Mouse (Mus musculus) cerebellum, adult 2 months (tissue): ENCODE data around the gene Dapk3. TPM values are rescaled to one million over a fixed set of nuclear protein-coding genes. Genes with fewer than 3 reads are reported as not detected.

ENCODE experiments used
- DNase-seq, 2 experiments: peaks; one replicate each; pipeline ENCODE4 v3.0.0; 2021
- H3K27ac ChIP-seq: fragments of 200-500 bp; 2 replicates; pipeline ENCODE4 v1.5.1; 2012; ENCODE audit warnings: low read length, control low read depth, inconsistent platforms; ENCODE audit not compliant: insufficient read depth
- H3K27me3 ChIP-seq: fragments of 200-500 bp; 2 replicates; pipeline ENCODE4 v1.6.1; 2012; ENCODE audit warnings: inconsistent platforms, mild to moderate bottlenecking, low read length, moderate library complexity; ENCODE audit not compliant: control insufficient read depth, insufficient read depth
- H3K4me1 ChIP-seq: fragments of 200-500 bp; 2 replicates; pipeline ENCODE4 v1.6.1; 2011; ENCODE audit warnings: low read length; ENCODE audit not compliant: control insufficient read depth, insufficient read depth
- H3K4me3 ChIP-seq: fragments of 200-500 bp; replicated peaks from 2 replicates; pipeline ENCODE3; 2011; ENCODE audit warnings: mild to moderate bottlenecking, low read depth, low read length, control low read depth; ENCODE audit not compliant: insufficient read depth
- CTCF ChIP-seq: fragments of 200-500 bp; IDR thresholded peaks from 2 replicates; pipeline ENCODE4 v1.5.1; 2011; ENCODE audit warnings: low read depth, mild to moderate bottlenecking, control low read depth, low read length, moderate library complexity, borderline replicate concordance; ENCODE audit not compliant: insufficient read depth
- POLR2A ChIP-seq: fragments of 200-500 bp; IDR thresholded peaks from 2 replicates; pipeline ENCODE4 v1.6.1; 2011; ENCODE audit warnings: low read length, control low read depth, borderline replicate concordance; ENCODE audit not compliant: insufficient read depth
- WGBS: fragments of 180-500 bp; shearing (Covaris S2); methylation state at CpG from one replicate; pipeline ENCODE4 v1.1.7; 2018; 5-methylcytosine and 5-hydroxymethylcytosine counted together
- polyA plus RNA-seq: library from polyadenylated mRNA; depleted of rRNA; stranded (reverse); fragments of >200 nt; gene quantifications from 2 replicates; pipeline ENCODE4 v1.2.3, GENCODE M21; 2012; rRNA removed

Dapk3 gene
- 70.7 and 73.0 TPM in 2 replicates for polyA plus RNA-seq

- TF ChIP-seq POLR2A: peak; percentile 73
- no peak; the same call in 1 of the 2 replicates for TF ChIP-seq CTCF
- no peaks in the 10 kb centered on the region for H3K27me3 ChIP-seq
- H3K27ac ChIP-seq: peak within 1 kb of the TSS; percentile 44; the same call in 1 of the 2 replicates
- WGBS: 4% methylated on average over 53 of the region's 53 CpGs
- peak; percentile 97 to 99 for DNase-seq
- peaks cover 18% of the 10 kb centered on the region for H3K4me1 ChIP-seq
- peak within 1 kb of the TSS; percentile 77 for H3K4me3 ChIP-seq
Measured at GRCm38 (mm10) chr10:81182336-81183333, at the start of gene Dapk3. Gene Dapk3 (plus strand): TSS chr10:81183005.

GRCm38 (mm10) chr10:81134181-81134587 is 48.6 kb upstream of the Dapk3 start:
- H3K4me1 ChIP-seq: peaks cover 9% of the 10 kb centered on the region
- peak in 1 of 2 experiments; percentile 36 for DNase-seq
- 11% methylated on average over 16 of the region's 16 CpGs for WGBS
- H3K27me3 ChIP-seq: no peaks in the 10 kb centered on the region
- H3K4me3 ChIP-seq: no peak overlapping the region
- no peak for TF ChIP-seq POLR2A
- H3K27ac ChIP-seq: no peak overlapping the region

DNA sequence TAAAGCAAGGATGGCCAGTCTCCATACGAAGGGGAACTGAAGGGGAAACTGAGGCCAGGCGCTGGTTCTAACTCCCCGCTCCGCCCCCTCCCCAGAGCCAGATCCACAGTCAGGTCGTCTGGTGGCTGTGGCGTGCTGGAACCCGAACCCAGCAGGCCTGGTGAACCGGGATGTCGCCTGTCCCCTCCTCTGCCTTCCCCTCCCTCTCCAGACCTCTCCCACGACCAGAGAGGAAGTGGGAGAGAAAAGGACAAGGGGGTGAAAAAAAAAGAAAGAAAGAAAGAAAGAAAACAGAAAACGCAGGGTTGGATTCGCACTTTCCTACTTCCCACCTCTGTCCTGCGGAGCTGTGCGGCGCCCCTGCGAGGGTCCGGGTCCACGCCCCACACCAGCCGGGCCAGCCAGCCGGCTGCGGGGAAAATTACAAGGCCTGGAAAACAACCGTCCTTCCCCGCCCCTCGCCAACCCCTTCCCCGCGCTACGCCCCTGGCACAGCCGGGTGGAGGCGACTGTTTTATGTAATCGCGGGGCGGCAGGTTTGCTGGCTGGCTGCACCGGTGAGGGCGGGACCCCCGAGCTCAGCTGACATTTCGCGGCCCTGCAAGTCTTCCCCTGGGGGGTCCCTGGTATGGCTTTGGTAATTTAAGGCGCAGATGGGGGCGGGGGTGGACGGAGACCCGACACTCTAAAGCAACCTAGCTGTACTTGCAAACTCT is 47.7 kb upstream of the Dapk3 start, which contains the start of gene Zbtb7a:
Zbtb7a (plus strand) TSS at position 255 of the 716 bp plus-strand sequence.
- TF ChIP-seq CTCF (no peak), POLR2A (no peak)
- Histone ChIP-seq H3K4me1 (peaks cover 8% of the 10 kb centered on the region), H3K27me3 (no peaks in the 10 kb centered on the region), H3K4me3 (peak within 1 kb of the TSS; percentile 66), H3K27ac (no peak within 1 kb of the TSS)
- WGBS: 4% methylated on average over 41 of the region's 41 CpGs
- peak; percentile 56 to 60 for DNase-seq

DNA sequence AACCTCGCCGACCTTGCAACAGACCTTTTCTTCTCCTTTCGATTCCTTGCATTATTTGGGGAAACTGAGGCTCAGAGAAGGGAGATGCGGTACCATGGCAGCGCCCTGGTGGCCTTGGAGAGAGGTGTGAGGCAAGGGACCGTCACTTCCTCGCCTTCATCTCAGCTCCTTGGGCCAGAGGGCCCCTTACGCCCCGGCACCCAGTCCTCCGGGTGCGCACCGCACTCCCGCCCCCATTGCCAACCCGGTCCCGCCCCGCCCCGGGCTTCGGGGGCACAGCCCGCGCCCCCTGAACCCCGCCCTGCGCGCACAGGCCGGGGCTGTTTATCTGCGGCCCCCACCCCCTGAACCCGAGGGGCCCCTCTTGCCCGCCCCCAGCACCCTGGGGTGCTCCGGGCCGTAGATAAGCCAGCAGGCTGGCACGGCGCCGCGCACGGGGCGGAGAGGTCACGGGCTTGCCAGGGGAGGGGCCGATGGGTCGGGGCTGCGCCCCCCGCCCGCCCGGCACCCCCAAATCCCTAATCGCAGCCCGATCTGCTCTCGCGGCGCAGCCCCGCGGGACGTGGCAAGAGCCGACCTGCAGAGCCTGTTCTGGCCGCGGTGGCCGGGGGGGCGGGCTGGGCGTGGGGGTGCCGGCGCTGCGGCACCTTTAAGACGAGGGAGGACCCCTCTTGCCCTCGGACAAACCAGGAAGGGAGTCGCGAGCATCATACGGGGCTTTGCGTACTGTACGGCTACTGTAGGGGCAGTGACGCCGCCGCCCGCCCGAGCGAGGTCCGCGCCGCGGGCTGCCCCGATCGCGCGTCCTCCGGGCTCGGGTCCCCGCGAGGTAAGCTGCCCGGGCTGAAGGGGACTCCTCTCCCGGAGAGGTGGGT is 46.7 kb upstream of the Dapk3 start:
- H3K4me1 ChIP-seq: peaks cover 7% of the 10 kb centered on the region; the same call in 1 of the 2 replicates
- no peaks in the 10 kb centered on the region for H3K27me3 ChIP-seq
- TF ChIP-seq CTCF (no peak), POLR2A (peak; percentile 39; the same call in 1 of the 2 replicates)
- peak; percentile 80 for DNase-seq
- peak overlapping the region; percentile 66 for H3K4me3 ChIP-seq
- 1% methylated on average over 86 of the region's 86 CpGs for WGBS
- H3K27ac ChIP-seq: peak overlapping the region; percentile 93

DNA sequence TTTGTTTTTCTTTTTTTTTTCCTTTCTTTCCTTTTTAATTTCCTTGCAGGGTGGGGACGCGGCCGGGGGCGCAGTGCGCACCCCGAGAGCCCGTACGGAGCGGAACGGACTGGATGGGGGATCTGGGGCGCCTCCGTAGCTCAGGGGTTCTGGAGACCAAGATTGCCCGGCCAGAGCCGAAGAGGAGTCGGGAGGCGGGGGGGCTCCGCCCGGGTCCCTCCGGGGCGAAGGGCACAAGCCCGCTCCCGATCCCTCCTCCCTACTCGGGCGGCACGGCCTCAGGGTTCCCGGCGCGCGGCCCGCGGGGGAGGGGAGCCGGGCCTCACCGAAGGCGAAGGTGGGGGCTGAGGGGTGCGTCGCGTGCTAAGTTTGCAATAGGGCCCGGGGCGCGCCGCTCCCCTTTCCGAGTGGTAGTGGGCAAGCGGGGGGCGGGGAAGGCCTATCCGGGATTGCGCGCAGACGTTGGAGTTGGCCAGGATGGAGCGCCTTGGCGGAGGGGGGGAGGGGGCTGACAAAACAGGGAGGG is 46.0 kb upstream of the Dapk3 start:
- Histone ChIP-seq H3K27me3 (no peaks in the 10 kb centered on the region), H3K4me3 (peak overlapping the region; percentile 66), H3K4me1 (peaks cover 12% of the 10 kb centered on the region), H3K27ac (peak overlapping the region; percentile 93)
- under 1% methylated on average over 47 of the region's 50 CpGs for WGBS
- TF ChIP-seq CTCF (no peak), POLR2A (no peak)
- DNase-seq: peak; percentile 84 to 86

DNA sequence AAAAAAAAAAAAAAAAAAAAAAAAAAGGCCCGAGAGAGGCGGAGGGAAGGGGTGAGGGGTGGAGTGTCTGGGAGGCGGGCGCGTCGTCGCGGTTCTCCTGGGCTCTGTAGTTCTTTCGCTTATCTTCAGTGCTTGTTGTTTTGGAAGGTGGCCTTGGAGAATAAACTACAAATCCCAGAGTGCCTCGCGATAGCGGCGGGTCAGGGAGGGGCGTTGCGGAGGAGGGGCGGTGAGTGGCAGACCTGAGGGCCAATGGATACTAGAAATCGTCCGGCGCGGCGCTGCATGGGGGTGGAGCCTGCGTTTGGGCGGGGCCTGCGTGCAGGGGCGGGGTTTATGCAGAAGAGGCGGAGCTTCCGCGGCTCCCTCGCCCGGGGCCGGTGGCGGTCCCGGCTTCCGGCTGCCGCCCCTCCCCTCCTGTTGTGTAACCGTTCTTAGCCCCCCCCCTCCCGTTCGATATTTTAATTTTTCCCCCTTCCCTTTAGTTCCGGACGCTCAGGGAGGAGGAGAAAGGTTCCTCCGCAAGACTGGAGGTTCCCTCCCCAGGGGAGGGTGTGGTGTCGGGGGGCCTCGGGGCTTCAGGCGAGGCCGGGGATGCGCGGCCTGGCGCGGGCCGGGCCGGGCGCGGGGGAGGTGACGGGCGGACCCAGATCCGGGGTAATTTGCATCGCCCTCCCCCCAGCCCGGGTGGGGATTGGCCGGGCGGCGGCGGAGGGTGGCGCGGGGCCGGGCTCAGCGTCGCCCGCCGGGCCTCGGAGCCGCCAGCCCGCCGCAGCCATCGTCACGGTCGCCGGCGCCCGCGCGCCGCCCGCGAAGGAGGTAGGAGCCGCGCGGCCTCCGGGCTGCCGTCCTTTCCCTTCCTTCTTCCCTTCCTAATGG is 45.3 kb upstream of the Dapk3 start:
- Histone ChIP-seq H3K4me1 (peaks cover 19% of the 10 kb centered on the region), H3K27me3 (no peaks in the 10 kb centered on the region), H3K4me3 (peak overlapping the region; percentile 80), H3K27ac (peak overlapping the region; percentile 78)
- TF ChIP-seq POLR2A: no peak
- TF ChIP-seq CTCF: no peak
- DNase-seq: peak; percentile 99 to 100
- under 1% methylated on average over 68 of the region's 89 CpGs for WGBS
